Comparison of ENCODE assay signal across 8 mouse cellular contexts in the genomic region with DNA sequence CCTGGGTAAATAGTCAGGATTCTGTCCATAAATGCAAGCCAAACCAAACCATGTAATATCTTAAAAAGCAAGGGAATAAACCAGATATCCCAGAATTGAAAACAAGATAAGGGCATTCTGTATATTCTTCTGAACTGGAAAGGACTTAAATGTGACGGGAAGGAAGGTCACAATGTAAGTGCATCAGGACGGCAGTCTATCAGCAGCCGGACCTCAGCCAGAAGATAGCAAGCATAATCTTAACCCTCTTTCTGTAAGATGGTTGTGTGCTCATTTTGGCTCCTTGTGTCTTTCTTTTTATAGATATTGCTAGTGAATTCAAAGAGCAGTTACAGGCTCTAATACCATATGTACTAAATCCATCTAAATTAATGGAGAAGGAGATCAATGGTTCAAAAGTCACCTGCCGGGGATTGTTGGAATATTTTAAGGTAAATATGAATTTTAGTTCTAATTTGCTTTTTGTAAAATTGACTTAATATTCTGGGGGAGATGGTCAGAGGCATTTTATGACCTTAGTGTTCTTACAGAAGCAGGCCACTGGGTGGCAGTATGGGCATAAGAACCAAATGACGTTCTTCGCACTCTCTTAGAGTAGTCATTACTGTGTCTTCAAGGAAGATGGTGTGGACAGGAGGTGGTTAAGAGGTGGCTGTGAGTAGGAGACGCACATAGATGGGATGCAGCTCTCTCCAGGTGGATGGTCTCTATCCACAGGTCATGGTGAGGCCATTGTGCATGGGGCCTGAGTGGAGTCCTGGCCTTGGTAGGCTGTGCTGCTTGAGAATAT. TPM values are rescaled to one million over a fixed set of nuclear protein-coding genes. Genes with fewer than 3 reads are reported as not detected.
A peak's percentile ranks its signal among the peaks of the same experiment; 100 is the strongest.
DNase-seq lines count a peak whose midpoint lies in the region; ATAC-seq and TF ChIP-seq lines count a peak whose summit lies in the region.

No protein-coding gene starts in this region.

- H3K27me3 ChIP-seq in E14TG2a.4 (ENCODE audit: insufficient read depth, low read length), result no peaks in the 10 kb centered on the region
- no peaks in the 10 kb centered on the region for H3K27me3 ChIP-seq in lung, embryonic 14.5 days (ENCODE audit: insufficient read depth, low read length)

- no peak overlapping the region for H3K4me2 ChIP-seq in lung, embryonic 14.5 days

- no peak overlapping the region for H3K27ac ChIP-seq in lung, embryonic 14.5 days (ENCODE audit: low read depth)

- peaks cover 88% of the 10 kb centered on the region for H3K36me3 ChIP-seq in E14TG2a.4 (ENCODE audit: insufficient read depth, low read length)
- H3K36me3 ChIP-seq in lung, embryonic 14.5 days (ENCODE audit: insufficient read depth), result peaks cover 82% of the 10 kb centered on the region

- H3K9ac ChIP-seq in lung, embryonic 14.5 days, result no peak overlapping the region

- H3K4me3 ChIP-seq in E14TG2a.4 (replicated peaks; ENCODE audit: low read length), result no peak overlapping the region
- no peak overlapping the region for H3K4me3 ChIP-seq in lung, embryonic 14.5 days (ENCODE audit: low read depth, low read length)

- peak; percentile 90 for ATAC-seq in erythroblast, adult 5-6 weeks (replicated peaks; ENCODE audit: low FRiP score, poor library complexity, severe bottlenecking)
- peak; percentile 79 for ATAC-seq in lung, embryonic 14.5 days (ENCODE audit: insufficient read depth)

- TF ChIP-seq CTCF in E14TG2a.4 (conservative IDR thresholded peaks at IDR 0.05; ENCODE audit: low read length), result peak; percentile 67
- TF ChIP-seq CTCF in lung, embryonic 14.5 days (IDR thresholded peaks at IDR 0.05; ENCODE audit: low read depth), result peak; percentile 77

- DNase-seq in adrenal gland, postnatal 36 days, result peak; percentile 46 to 62
- peak; percentile 77 for DNase-seq in heart, postnatal 4 days
- peak; percentile 24 to 68 for DNase-seq in layer of hippocampus, adult 8-10 months (ENCODE audit: low spot score in 2 of 2)
- DNase-seq in lung, embryonic 14.5 days, result peak; percentile 86
- peak; percentile 23 for DNase-seq in retina, adult 2 months (ENCODE audit: low read depth, low spot score)
- peak; percentile 18 for DNase-seq in yolk sac, embryonic 10.5 days (ENCODE audit: low spot score)

- WGBS in lung, embryonic 14.5 days, result 51% methylated on average over 7 of the region's 7 CpGs

- no peaks in the 10 kb centered on the region; the same call in 1 of the 2 replicates for H3K4me1 ChIP-seq in E14TG2a.4 (replicated peaks; ENCODE audit: low read depth, low read length)
- no peaks in the 10 kb centered on the region for H3K4me1 ChIP-seq in lung, embryonic 14.5 days (ENCODE audit: insufficient read depth)

- no peaks in the 10 kb centered on the region for H3K9me3 ChIP-seq in E14TG2a.4 (ENCODE audit: low read length)
- H3K9me3 ChIP-seq in lung, embryonic 14.5 days (ENCODE audit: low read depth, low read length), result no peaks in the 10 kb centered on the region

RNA-seq across cellular contexts. Expression of a gene that starts 28.4 kb away (rescaled TPM):
- 10 to 100 TPM; 54.2 to 78.7 TPM for total RNA-seq in adrenal gland, postnatal 36 days (2021)
- 78.4 and 83.0 TPM in 2 replicates for total RNA-seq in erythroblast, adult 5-6 weeks (2015; ENCODE audit: low replicate concordance)
- total RNA-seq in erythroblast, adult 5-6 weeks (2017; ENCODE audit: low replicate concordance), result 120 and 165 TPM in 2 replicates
- 10 to 100 TPM; 81.0 to 81.1 TPM for total RNA-seq in heart, postnatal 4 days (2021)
- total RNA-seq in layer of hippocampus, adult 8-10 months (2022), result 10 to 100 TPM; 40.1 to 48.2 (median 43.3) TPM
- polyA plus RNA-seq in lung, embryonic 14.5 days (2014; fragmentation: Nextera tagmentation; extraction: Ambion mirVana), result 10.4 and 12.5 TPM in 2 replicates

RNA-seq across cellular contexts. Expression of a gene that starts 35.0 kb away (rescaled TPM):
- 100 to 1,000 TPM in 1 of 2 experiments, 10 to 100 TPM in 1; 98.3 to 159 TPM for total RNA-seq in adrenal gland, postnatal 36 days (2021)
- 16.9 and 17.3 TPM in 2 replicates for total RNA-seq in erythroblast, adult 5-6 weeks (2015; ENCODE audit: low replicate concordance)
- 21.1 and 25.5 TPM in 2 replicates for total RNA-seq in erythroblast, adult 5-6 weeks (2017; ENCODE audit: low replicate concordance)
- total RNA-seq in heart, postnatal 4 days (2021), result 10 to 100 TPM; 35.1 to 36.9 TPM
- total RNA-seq in layer of hippocampus, adult 8-10 months (2022), result 10 to 100 TPM; 24.8 to 27.1 (median 26.2) TPM
- polyA plus RNA-seq in lung, embryonic 14.5 days (2014; fragmentation: Nextera tagmentation; extraction: Ambion mirVana), result 20.8 and 25.0 TPM in 2 replicates

RNA-seq across cellular contexts. Expression of a gene that starts 45.8 kb away (rescaled TPM):
- 100 to 1,000 TPM; 138 to 141 TPM for total RNA-seq in adrenal gland, postnatal 36 days (2021)
- 85.3 and 86.7 TPM in 2 replicates for total RNA-seq in erythroblast, adult 5-6 weeks (2015; ENCODE audit: low replicate concordance)
- 29.4 and 35.0 TPM in 2 replicates for total RNA-seq in erythroblast, adult 5-6 weeks (2017; ENCODE audit: low replicate concordance)
- total RNA-seq in heart, postnatal 4 days (2021), result 100 to 1,000 TPM; 119 TPM
- 100 to 1,000 TPM; 723 to 801 (median 747) TPM for total RNA-seq in layer of hippocampus, adult 8-10 months (2022)
- 107 and 112 TPM in 2 replicates for polyA plus RNA-seq in lung, embryonic 14.5 days (2014; fragmentation: Nextera tagmentation; extraction: Ambion mirVana)

Comparison
In these comparisons a context has a peak if more than half of its experiments do, and no peak if none do; other contexts are left out.
1. DNase-seq: peak in every context shown above with its lines; median percentile 86 in lung, embryonic 14.5 days; 77 in heart, postnatal 4 days; 54 in adrenal gland, postnatal 36 days; 46 in layer of hippocampus, adult 8-10 months; 23 in retina, adult 2 months; 18 in yolk sac, embryonic 10.5 days.
2. RNA of a gene that starts 45.8 kb away (total RNA-seq): 723 to 801 TPM in layer of hippocampus, adult 8-10 months; 138 to 141 TPM in adrenal gland, postnatal 36 days, 119 TPM in heart, postnatal 4 days and 29.4 to 86.7 TPM in erythroblast, adult 5-6 weeks; every median in the first group is over 4 times any median in the second.